Mouse (Mus musculus): ENCODE results near the gene Gosr2. TPM values are rescaled to one million over a fixed set of nuclear protein-coding genes. Genes with fewer than 3 reads are reported as not detected.
"Not testable (repeated sequence)": the region's sequence is repeated elsewhere in the genome, so short reads cannot be mapped to it uniquely, and the experiment has no call there.

Gosr2 gene
- polyA plus RNA-seq, 1 experiment from 2014 or later: 85.0 TPM

DNA sequence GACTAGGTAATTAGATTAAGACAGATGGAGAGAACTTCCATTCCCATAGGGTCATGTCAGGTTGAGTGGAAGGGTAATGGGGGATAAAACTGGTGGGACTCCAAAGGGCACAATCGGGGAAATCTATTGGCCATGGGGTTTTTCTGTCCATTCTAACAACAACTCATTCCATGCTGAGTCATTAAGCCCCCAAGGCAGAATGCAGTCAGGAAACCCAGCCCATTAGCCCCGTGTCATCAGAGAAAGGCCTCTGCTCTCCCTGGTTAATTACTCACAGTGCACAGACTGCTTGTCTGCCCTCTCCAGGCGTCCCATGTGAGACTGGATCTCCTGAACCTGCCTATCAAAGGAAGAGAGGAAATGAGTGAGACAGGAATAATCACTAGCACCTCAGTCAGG, 8.7 kb downstream of the Gosr2 start:
- H3K4me1 ChIP-seq (ENCODE audit: insufficient read depth): no peaks in the 10 kb centered on the region
- 54% methylated on average over 3 of the region's 3 CpGs for WGBS
- no peaks in the 10 kb centered on the region for H3K9me3 ChIP-seq (ENCODE audit: low read depth, low read length)
- no peak for TF ChIP-seq CTCF (IDR thresholded peaks at IDR 0.05; ENCODE audit: low read depth)
- H3K9ac ChIP-seq: no peak overlapping the region
- no peak for ATAC-seq (ENCODE audit: insufficient read depth)
- H3K4me2 ChIP-seq: no peak overlapping the region
- H3K27ac ChIP-seq (ENCODE audit: low read depth): no peak overlapping the region; the same call in 1 of the 2 replicates
- H3K4me3 ChIP-seq (ENCODE audit: low read depth, low read length): no peak overlapping the region
- H3K36me3 ChIP-seq (ENCODE audit: insufficient read depth): peaks cover 50% of the 10 kb centered on the region
- H3K27me3 ChIP-seq (ENCODE audit: insufficient read depth, low read length): no peaks in the 10 kb centered on the region
- no peak for DNase-seq

DNA sequence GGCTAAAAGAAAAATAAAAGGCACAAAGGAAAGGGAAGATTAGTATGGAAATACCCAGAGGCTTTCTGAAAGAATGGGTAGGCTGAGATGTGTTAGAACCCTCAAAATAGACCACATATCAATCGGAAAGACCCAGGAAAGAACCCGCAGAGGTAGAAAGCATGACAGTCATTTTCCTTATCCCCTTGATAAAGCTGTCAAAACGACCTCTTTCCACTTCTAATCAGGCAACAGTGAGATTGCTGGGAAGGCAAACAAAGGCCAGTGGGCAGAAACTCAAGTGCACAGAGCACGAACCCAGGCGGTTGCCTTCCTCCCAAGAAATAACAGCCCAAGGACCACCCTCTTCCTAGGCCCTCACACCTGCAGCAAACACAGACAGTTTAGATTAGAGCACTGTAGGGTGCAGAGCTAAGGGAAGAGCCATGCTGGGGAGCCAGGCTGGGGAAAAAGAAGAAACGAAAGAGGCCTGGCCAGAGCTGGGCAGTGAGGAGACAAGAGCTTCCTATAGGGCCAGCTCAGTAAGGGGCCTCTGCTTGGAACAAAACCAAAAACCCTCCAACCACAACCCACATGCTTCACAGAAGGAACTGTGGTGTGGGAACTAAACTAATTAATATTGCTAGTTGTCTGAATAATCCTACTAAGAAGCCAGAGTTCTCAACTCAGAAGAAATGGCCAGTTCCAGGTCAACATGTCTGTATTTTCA, 9.3 kb downstream of the Gosr2 start:
- no peak for ATAC-seq (ENCODE audit: insufficient read depth)
- Histone ChIP-seq H3K4me3 (ENCODE audit: low read depth, low read length) (no peak overlapping the region), H3K4me1 (ENCODE audit: insufficient read depth) (no peaks in the 10 kb centered on the region), H3K9ac (no peak overlapping the region), H3K27me3 (ENCODE audit: insufficient read depth, low read length) (no peaks in the 10 kb centered on the region), H3K9me3 (ENCODE audit: low read depth, low read length) (no peaks in the 10 kb centered on the region), H3K36me3 (ENCODE audit: insufficient read depth) (peaks cover 54% of the 10 kb centered on the region), H3K4me2 (no peak overlapping the region), H3K27ac (ENCODE audit: low read depth) (no peak overlapping the region; the same call in 1 of the 2 replicates)
- no peak for TF ChIP-seq CTCF (IDR thresholded peaks at IDR 0.05; ENCODE audit: low read depth)
- 51% methylated on average over 6 of the region's 6 CpGs for WGBS
- no peak for DNase-seq

DNA sequence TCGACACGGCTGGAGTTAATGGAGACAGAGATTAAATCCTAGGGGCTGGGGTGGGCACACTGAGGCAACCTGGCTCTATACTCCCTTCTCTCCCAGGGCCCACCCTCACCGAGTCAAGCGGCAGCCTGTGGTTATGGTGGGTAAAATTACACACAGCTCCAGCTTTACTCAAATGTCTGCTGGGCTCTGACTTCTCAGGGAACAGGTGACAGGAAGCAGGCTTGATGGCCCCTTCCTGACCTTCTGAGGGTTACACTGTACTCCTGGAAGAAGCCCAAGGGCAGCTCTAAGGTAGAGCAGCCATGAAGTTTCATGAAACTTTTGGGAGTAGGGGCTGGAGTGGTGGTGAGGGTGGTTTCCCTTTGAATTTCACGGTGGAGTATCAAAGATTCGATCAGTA, 11.0 kb downstream of the Gosr2 start:
- 83% methylated on average over 6 of the region's 6 CpGs for WGBS
- TF ChIP-seq CTCF (IDR thresholded peaks at IDR 0.05; ENCODE audit: low read depth): no peak

DNA sequence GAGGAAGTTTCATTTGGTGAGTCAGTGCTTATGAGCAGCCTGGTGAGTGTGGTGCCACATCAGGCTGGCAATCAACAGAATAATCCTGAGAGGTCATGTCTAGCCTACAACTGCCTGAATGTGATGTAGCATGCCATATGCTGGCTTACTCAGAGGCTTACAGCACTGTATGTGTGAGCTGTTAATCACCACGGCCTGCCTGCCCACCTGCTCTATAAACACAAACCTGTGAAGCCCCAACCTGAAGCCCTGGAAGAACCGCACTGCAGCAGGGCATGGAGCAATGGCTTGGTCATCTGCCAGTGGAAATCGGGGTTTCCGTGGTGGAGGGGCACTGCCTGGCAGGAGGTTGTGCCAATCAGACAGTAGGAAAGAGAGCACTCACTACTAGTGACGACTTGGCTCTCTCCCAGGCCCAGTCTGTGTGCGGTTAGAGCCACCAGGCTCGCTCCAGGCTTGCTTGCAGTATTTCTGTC, 12.4 kb downstream of the Gosr2 start:
- Histone ChIP-seq H3K36me3 (ENCODE audit: insufficient read depth) (peaks cover 84% of the 10 kb centered on the region), H3K4me3 (ENCODE audit: low read depth, low read length) (no peak overlapping the region), H3K4me1 (ENCODE audit: insufficient read depth) (no peaks in the 10 kb centered on the region), H3K27ac (ENCODE audit: low read depth) (no peak overlapping the region), H3K4me2 (no peak overlapping the region), H3K27me3 (ENCODE audit: insufficient read depth, low read length) (no peaks in the 10 kb centered on the region), H3K9me3 (ENCODE audit: low read depth, low read length) (no peaks in the 10 kb centered on the region), H3K9ac (no peak overlapping the region)
- ATAC-seq (ENCODE audit: insufficient read depth): no peak
- DNase-seq: no peak
- WGBS: 91% methylated on average over 7 of the region's 7 CpGs
- no peak for TF ChIP-seq CTCF (IDR thresholded peaks at IDR 0.05; ENCODE audit: low read depth)

More for the DNA sequence above, 11.0 kb downstream of the Gosr2 start:
- H3K27ac ChIP-seq (ENCODE audit: low read depth): no peak overlapping the region
- H3K4me1 ChIP-seq (ENCODE audit: insufficient read depth): no peaks in the 10 kb centered on the region
- DNase-seq (no peak), ATAC-seq (ENCODE audit: insufficient read depth) (no peak)
- no peaks in the 10 kb centered on the region for H3K9me3 ChIP-seq (ENCODE audit: low read depth, low read length)
- H3K27me3 ChIP-seq (ENCODE audit: insufficient read depth, low read length): no peaks in the 10 kb centered on the region
- H3K36me3 ChIP-seq (ENCODE audit: insufficient read depth): peaks cover 71% of the 10 kb centered on the region
- no peak overlapping the region for H3K4me3 ChIP-seq (ENCODE audit: low read depth, low read length)
- H3K9ac ChIP-seq: no peak overlapping the region
- H3K4me2 ChIP-seq: no peak overlapping the region

DNA sequence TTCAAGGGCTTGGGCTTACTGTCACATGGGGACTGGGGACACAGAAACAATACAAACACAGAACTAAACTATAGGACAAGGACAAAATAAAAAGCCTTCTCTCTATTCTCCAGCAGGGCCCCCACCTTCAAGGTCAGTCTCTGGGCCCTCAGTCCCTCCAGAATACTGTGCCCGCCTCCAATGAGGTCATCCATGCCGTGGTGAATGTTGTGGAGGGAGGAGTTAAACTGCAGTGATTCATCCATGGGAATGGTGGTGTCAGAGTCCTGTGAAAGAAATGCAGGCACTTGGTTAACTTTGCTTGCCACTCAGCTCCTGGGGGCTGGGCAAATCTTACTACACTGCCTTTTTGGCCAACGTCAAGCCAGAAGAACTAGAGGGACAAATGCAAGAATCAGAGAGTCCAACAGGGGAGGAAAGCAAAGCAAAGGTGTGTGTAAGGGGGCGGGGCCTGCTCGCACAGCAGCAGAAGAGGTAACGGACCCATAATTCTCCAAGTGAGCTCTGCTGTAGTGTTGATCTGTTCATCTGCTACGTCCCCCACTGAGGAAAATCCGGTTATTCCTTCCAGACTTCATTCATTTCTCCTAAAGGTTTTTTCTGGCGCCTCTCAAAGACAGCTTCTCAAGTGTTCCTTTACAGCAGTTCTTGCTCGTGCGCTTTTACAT, 13.9 kb downstream of the Gosr2 start:
- ATAC-seq (ENCODE audit: insufficient read depth) (no peak), DNase-seq (no peak)
- WGBS: 74% methylated on average over 11 of the region's 11 CpGs
- no peaks in the 10 kb centered on the region for H3K27me3 ChIP-seq (ENCODE audit: insufficient read depth, low read length)
- H3K36me3 ChIP-seq (ENCODE audit: insufficient read depth): peaks cover 92% of the 10 kb centered on the region
- H3K4me3 ChIP-seq (ENCODE audit: low read depth, low read length): no peak overlapping the region
- H3K9me3 ChIP-seq (ENCODE audit: low read depth, low read length): no peaks in the 10 kb centered on the region
- TF ChIP-seq CTCF (IDR thresholded peaks at IDR 0.05; ENCODE audit: low read depth): no peak
- no peak overlapping the region for H3K27ac ChIP-seq (ENCODE audit: low read depth)
- H3K4me2 ChIP-seq: no peak overlapping the region
- H3K4me1 ChIP-seq (ENCODE audit: insufficient read depth): no peaks in the 10 kb centered on the region
- no peak overlapping the region for H3K9ac ChIP-seq

DNA sequence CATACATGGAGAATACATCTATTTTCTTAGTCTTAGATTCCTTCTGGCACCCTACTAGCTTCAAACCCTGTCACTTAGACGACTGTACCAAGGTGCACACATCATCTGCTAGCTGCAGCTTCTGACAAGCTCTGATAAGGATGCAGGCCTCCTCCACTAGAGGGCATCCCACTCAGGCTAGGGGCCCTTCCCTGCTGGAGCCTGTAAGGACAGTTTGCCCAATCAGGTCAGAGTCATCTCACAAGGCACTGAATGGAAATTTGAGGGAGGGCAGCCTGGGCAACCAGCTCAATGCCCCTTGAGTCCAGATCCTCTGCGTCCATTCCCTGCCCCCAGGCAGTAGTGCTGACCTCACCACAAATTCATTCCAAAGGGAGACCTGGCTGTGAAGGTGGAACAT, 20.7 kb downstream of the Gosr2 start:
- not testable (repeated sequence) for H3K27ac ChIP-seq (ENCODE audit: low read depth); H3K9me3 ChIP-seq (ENCODE audit: low read depth, low read length); H3K4me1 ChIP-seq (ENCODE audit: insufficient read depth); H3K4me2 ChIP-seq; H3K9ac ChIP-seq; ATAC-seq (ENCODE audit: insufficient read depth); H3K27me3 ChIP-seq (ENCODE audit: insufficient read depth, low read length); H3K4me3 ChIP-seq (ENCODE audit: low read depth, low read length)
- H3K36me3 ChIP-seq (ENCODE audit: insufficient read depth): peaks cover 54% of the 10 kb centered on the region
- peak; percentile 66 for TF ChIP-seq CTCF (IDR thresholded peaks at IDR 0.05; ENCODE audit: low read depth)
- peak; percentile 67 for DNase-seq
- 40% methylated on average over 2 of the region's 2 CpGs for WGBS

DNA sequence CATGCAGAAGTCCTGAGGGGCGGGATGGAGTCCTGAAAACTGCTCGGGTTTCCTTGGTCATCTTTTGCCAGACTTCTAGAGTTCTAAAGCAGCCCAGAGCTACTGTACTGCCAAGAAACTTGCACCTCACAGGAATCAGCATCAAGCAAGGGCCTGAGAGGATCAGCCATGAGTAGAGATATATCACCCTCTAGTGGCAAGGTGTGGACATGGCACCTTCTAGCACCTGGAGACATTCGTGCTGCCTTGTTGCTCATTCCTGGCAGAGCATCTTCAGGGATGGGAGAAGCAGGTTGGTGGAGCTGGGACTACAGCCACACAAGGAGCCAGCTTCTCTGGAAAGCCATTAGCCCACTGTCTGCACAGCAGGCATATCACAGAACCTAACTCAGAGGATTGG, 22.1 kb downstream of the Gosr2 start:
- TF ChIP-seq CTCF (IDR thresholded peaks at IDR 0.05; ENCODE audit: low read depth): peak; percentile 90
- Histone ChIP-seq H3K4me3 (ENCODE audit: low read depth, low read length) (no peak overlapping the region), H3K36me3 (ENCODE audit: insufficient read depth) (peaks cover 41% of the 10 kb centered on the region), H3K27ac (ENCODE audit: low read depth) (no peak overlapping the region), H3K4me2 (no peak overlapping the region), H3K9ac (no peak overlapping the region), H3K27me3 (ENCODE audit: insufficient read depth, low read length) (no peaks in the 10 kb centered on the region), H3K4me1 (ENCODE audit: insufficient read depth) (no peaks in the 10 kb centered on the region), H3K9me3 (ENCODE audit: low read depth, low read length) (no peaks in the 10 kb centered on the region)
- ATAC-seq (ENCODE audit: insufficient read depth): no peak
- peak; percentile 80 for DNase-seq
- WGBS: 30% methylated on average over 3 of the region's 3 CpGs

Data from lung, embryonic 14.5 days (tissue).